Mouse (Mus musculus) spleen, postnatal 4 days (tissue): Measurements from ENCODE around the gene Ripply1.

ENCODE experiments used
- DNase-seq, 2 experiments: peaks; one replicate each; pipeline ENCODE4 v3.0.0; 2022; ENCODE audit warnings: low spot score in 2 of 2

Ripply1 gene

DNA sequence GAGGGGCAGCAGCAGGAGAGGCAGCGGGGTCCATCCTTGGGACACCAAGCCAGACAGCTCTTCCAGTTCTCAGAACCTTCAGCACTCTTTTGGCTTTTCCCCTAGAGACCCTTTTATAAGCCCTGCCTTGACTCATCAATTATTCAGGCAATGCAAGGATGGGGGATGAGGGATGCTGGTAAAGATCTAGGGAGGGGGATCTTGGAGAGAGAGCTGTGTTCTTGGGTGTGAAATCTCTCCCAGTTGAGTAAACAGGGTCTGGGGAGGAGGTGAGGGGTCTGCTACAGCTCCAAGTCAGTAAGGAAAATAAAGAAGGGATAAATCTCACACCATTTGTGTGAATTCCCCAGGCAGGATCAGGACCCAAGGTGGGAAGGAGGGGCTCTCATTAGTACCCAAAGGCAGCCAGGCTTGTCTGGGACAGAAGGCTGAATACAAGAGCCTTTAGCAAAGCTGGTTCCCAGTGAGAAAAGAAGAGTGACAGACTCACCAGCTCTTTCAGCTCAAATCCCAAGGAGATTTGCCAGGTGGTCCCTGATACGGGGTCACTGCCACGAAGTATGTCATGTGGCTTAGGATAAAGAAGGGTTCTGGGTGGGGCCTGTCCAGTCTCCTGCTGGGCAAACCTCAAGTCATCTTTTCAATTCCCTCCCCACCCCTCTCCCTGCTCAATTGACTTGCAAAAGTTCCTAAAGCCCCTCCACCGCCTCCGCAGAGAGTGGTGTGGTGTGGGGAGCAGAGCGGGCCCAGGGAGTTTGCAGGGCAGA is at the start of gene Ripply1:
TSS of gene Ripply1 (minus strand) at position 76 of the 767 bp plus-strand sequence.
- no peak for DNase-seq

DNA sequence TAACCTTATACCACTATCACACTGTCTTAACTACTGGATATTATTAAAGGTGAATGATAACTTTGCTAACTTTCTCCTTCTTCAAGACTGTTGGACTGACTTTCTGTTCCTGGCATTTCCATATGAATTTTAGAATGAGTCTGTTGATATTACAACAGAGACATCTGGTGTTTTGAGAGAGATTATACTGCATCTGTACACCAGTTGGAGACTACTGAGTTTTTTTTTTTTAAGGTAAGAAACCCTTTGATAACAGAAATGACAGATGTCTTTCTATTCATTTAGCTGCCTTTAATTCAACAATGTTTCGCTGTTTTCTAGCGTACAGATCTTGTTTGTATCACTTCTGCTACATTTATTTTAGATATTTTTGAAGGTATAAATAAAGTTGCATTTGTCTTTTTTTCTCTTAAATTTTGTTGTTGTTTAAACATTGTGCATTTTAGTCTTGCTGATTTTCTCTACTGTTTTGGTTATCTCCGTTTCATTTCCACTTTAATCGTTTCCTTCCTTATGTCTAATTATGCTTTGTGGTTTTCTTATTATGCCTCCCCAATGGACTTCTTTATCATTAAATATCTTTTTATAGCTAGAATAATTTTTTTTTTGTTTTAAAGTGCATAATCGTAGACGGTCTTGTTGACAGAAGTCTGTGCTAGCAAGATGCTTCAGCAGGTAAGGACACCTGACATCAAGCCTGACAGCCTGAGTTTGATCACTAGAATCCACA is 46.4 kb upstream of the Ripply1 start:
- DNase-seq: no peak

DNA sequence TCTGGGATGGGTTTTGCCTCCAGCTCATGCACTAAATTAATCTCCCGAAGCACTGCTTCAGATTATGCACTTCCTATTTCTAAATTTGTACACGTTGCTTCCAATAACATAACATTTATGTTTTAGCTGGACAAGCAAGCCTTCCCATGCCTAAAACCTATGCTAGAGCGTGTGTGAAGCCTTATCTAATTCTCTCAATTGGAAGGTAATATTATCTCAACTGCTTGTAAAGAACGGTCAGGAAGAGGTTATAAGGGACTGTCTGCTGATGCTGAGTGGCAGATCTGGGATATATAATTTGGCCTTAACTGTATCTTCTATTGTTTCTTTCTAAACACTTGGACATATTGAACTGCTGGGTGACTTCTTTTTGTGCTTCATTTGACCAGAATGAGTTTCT is 44.8 kb upstream of the Ripply1 start:
- DNase-seq: no peak

DNA sequence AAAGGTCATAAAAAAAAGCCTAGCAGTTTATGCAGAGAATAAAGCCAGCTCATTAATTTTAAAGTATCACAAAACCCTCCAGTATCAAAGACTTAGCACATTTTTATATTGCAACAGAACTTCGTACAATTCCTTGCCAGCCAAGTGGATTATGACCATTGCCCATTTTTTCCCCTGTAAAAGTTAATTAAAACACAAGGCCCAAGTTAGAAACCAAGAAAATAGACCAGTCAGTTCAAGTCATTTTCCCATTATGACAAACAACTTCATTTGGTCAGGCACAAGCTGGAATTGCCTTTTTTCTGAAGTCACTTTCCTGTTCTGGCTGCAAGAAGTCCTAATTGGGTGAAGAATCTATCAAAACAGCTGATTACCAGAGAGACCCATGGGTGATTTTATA is 43.2 kb upstream of the Ripply1 start:
- no peak for DNase-seq

DNA sequence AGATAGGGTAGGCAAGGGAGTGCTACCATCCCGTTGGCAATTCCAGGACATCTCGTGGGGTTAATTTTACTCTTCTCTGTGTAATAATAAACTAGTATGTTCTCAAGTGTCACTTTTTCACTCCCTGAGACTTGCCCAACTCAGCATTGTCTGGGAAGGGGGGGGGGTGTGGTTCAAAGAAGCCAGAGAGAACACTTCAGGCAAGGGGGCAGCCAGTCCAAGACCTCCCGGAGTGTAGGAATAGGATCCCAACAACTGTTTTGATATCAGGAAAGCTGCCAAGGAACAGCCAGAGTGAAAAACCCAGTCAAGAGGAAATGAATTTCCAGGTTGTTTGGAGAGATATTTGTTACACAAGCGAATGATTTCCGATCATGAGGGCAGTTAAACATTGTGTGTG is 33.0 kb upstream of the Ripply1 start:
- no peak for DNase-seq

DNA sequence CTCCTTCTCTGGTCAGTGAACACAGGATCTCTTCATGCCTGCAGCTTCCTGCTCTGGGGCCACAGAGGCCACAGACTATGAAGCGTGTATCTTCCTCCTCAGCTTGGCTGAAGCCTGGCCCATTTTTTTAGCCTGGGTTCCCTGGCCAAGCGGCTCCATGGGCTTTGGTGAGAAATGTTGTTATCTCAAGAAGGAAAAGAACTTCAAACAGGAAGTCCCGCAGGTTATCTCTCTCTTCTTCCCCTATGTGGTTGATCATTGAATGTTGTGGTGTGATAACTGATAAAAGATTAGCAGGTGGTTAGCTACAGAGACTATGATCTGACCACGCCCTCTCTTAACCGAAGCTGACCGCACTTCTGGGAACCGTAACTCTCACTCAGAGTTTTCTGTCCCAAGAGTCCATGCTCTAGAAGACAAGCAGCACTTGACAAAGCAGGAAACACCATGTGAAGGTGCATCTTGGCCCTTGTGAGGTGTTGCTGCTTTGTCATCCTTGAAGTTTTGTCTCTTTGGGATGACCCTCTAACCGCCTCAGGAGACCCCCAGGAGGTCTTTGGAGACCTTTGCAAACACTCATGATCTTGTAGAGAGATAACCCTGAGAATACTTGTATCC is 32.0 kb upstream of the Ripply1 start:
- peak in 1 of 2 experiments; percentile 13 for DNase-seq

DNA sequence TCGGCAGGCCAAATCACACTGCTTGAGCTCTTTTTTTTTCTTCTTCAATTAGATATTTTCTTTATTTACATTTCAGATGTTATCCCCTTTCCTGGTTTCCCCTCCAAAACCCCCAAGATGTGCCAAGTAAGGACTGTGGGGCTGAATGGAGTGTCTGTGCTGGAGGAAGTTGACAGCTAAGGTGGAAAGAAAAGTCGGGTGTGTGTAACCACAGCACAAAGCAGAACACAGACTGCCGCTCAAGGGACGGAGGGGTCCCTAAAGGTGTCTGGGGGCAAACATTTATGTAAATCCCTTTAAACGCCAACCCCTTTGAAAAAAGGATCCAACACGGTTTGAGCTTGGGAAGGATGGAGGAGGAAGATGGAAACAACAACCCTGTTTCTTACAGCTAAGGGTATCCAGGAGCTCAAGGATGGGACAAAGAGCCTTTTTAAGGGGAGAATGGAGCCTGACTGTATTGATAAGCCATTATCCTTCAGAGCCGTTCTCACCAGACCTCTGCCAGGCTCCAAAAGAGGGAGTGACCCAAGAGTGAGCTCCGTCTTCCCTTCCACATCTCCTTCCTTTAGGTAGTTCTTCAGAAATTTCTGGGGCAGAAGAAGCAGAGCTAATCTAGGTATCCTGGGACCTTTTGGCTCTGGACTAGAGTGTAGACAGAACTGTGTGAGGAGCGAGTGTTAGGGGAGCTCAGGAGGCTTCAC is 31.3 kb upstream of the Ripply1 start:
- DNase-seq: no peak

DNA sequence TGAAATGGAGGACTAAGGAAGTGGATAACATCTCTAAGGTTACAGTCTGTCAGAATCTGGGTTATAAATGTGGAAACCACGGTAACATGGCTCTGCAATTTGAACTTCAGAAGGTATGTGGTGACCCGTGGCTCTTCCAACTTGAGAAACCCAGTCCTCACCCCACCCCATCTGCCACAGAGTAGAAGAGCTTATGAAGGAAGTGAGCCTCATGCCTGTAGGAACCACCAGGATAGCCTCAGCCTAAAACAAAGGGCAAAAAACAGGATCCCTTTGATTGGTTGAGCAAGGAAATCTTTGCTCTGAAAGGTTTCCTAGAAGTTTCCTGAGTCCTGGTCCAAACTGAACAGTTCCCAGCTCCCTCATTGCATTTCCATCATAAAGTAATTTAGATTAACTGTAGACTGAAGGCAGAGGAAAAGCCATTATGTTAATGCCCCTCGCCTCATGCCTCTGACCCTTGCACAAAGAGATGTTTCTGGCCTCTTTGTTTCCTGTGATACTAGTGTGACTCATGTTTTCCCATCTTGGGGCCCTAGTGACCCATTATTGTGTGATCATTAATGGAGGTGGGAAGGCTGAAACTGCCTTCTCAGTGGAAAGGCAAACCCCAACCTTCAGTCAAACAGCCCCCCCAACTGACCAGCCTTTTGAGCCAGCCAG is 30.6 kb upstream of the Ripply1 start:
- DNase-seq: no peak

DNA sequence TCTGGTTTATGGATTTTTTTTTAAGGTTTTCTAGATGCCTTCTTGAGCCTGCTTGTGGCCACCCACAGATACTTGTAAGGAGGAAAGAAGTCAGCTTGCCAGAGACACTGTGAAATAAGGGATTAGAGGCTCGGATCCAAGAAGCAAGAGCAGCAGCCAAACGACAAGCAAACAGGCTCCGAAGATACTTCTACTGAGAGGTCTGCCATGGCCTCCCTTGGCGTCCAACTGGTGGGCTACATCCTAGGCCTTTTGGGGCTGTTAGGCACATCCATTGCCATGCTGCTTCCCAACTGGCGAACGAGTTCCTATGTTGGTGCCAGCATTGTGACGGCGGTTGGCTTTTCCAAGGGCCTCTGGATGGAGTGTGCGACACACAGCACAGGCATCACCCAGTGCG is 26.3 kb upstream of the Ripply1 start:
- DNase-seq: no peak

DNA sequence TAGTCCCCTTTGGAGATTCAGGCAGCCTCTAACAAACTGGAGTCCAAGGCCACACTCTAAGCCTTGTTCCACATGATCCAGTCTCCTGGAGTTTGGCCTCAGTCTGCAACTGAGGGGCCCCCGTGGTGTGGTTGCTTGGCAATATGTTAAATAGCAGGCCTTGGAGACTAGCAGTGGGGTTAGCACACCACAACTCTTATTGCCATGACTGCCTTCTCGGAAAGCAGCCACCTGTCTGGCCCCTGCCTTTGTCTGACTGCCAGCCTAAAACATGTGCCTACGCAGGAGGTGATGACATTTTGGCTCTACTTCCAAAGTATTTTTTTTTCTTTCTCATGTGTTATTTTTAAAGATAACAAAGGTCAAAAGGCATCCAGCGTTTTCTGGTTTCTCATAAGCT is 25.9 kb upstream of the Ripply1 start:
- no peak for DNase-seq

DNA sequence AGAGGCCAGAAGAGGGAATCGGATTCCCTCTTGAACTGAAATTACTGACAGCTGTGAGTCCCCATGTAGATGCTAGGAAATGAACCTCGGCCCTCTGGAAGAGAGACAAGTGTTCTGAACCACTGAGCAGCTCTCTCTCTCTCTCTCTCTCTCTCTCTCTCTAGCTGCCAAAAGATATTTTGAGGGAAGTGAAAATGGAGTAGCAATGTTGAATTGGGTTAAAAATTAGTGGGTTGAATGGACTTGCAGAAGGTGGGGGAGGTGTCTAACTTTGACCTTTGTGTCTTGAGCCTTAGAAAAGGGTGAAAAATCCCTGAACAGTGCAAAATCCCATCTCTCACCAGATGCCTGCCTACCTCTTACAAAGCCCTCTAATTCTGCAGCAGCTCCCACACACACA is 25.2 kb upstream of the Ripply1 start:
- no peak for DNase-seq

DNA sequence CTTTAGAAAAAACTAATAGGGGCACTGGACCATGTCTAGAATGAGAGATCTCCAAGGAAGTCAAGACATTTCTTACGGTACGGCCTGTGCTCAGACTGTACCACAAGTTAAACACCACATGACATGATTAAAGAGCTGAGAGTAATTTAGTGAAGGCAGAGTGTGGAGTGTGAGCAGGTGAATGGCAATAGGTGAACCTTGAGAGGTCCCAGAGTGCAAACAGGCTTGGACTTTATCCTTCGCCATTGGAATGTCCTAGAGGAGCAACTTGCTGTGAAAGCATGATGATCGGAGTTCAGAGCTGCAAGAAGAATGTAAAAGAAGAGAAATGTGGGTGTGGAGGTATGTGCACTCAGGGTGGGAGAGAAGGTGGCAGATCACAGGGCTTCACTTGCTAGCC is 23.8 kb upstream of the Ripply1 start:
- DNase-seq: no peak

DNA sequence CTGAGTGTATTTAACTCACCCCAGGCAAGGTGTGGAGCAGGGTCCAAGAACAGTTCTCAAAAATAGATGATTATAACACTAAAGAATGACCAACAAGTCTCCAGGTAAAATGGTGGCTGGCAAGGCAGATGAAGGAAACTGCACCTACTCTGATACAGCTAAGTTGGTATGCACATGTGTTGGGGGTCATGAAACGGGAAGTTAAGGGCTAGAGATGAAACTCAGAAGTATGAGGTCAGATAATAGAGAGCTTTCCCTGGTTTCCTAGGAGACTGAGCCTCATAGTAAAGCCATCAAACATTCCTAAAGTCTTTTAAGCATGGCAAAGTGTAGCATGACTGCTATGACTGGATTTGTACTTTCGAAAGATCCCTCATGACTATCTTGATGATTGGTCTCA is 20.9 kb upstream of the Ripply1 start:
- DNase-seq: no peak

DNA sequence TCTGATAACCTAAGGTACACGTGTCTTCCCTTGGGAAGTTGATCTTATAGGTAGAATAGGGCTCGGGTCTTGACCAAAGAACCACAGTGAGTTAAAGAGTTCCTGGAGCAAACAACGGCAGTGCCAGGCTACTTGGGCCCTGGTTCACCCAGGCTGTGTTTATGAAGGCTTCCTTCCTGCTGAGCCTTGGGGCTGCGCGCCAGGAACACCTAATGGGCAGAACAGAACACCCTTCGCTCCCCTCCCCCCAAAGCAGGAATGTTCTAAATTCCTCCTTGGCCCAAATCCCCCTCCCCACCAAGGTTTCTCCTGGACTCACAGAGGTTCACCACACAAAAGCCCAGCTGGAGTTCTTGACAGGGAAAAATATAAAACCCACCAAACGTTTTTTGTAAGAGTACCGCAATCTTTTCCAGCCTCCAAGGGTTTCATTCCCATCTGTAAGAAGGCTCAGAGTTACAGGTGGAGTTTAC is 18.3 kb upstream of the Ripply1 start, which contains the start of gene Cldn2:
TSS of gene Cldn2 (plus strand) at position 423 of the 473 bp plus-strand sequence.
- DNase-seq: no peak

DNA sequence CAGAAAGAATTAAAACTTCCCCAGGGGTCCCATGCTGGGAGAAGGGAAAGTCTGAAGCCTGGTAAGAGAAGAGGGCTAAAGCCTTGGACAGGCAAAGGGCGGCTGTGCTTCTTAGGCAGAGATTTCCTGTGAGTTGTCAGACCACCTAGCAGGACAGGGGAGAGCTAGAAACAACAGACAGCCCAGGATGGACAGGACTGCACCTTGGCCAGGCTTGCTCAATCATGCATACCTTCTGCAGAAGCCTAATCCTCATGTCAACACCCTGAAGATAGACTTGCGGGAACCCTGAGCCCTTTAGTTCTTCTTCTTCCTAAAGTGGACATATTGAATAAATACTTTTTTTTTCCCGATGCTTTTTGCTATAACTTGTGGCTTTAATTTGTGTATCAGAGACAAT is 17.8 kb upstream of the Ripply1 start:
- DNase-seq: no peak

DNA sequence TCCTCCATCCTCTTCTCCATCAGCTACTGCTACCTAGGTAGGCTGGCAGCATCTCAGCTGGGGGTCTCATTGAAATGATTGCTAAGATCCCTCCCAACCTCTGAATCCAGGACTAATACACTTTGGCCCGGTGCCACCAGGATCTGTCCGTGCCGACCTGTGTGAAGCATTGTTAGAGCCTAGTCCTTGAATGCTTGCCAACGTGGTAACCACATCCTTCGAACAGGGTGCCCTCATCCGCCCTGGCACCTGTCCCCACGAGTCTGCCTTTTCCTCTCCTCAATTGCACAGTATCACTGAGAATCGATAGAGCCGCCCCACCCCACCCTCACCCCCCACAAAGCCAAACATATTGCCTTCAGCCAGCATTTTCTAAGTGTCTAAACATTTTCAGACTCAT is 15.7 kb upstream of the Ripply1 start:
- no peak for DNase-seq

DNA sequence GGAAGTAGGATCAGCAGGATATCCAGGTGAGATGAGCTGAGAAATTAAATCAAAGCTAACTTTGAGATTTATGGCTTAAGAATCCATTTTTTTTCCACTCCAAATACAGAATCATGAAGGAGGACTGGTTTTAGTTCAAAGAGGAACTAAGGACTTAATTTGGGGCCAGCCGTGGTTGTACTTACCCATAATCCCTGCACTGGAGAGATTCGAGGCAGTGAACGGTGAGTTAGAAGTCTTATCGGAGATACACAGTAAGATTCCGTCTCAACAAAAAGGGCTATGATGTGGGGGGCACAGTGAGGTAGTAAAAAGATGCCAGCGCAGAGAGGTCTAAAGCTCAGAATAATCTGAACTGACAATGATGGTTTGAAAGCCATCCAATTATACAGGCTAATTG is 13.9 kb upstream of the Ripply1 start:
- DNase-seq: no peak

DNA sequence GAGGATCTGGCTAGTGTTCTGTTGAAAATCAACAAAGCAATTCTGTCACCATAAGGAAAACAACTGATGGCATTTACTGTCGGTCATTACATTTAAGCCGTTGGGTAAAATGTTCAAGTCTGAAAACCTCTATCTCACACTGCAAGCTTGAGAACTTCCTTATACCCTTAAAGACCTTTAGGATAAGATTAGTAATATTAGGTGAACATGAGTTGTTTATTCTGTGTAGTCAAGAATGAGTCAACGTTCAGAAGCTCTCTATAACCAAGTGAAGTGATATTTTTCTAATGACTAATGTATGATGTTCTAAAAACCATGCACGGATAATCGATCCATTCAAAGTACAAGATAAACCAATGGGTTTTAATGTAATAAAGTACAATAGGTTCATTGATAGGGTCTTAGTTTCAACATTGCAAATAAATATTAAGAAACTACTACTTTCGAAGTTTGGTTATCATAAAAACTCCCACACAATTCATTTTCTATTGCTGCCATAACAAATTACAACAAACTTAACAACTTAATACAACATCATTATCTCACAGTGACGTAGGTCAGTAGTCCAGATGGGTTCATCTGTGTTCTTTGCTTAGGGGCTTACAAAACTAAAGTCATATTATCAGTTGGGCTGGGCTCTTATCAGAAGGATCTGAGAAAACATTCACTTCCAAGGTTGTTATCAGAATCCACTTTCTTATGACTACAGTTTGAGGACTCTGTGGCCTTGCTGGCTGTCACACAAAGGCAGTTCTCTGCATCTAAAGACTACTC is 12.1 kb upstream of the Ripply1 start:
- no peak for DNase-seq

DNA sequence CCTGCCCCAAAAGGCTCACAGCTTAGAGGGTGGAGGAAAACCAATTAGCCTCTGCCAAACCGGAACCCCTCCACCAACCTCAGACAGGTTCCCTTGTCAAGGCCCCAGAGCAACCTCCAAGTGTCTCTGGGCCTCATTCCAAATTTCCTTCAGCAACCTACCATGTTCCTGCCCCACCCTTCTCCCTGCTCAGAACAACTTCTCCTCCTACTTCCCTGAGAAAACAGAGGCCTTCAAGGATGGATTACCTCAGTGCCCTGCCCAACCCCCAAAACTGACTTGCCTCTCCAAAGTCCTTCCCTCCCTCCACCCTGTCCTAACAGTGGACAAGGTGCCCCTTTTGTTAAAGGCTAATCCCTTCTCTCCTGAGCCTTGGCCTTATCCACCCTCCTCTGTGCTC is 3.6 kb upstream of the Ripply1 start:
- no peak for DNase-seq

DNA sequence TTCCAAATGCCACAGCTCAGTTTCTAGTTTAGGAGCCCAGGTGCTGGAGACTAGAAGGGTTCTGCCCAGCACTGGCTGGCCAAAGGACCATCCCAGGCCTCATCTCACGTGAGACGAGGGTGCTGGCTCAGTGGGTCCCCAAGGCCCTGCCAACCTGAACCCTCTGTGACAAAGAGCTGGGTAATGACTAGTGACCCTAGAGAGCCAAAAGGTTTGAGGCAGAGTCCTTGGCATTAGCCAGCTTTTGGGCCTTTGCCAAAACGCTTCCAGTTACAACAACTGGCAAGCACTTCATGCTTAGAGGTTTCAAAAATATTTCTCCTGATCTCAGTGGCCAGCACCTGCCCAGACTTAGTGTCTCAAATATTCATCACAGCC is 881 bp upstream of the Ripply1 start:
- no peak for DNase-seq

DNA sequence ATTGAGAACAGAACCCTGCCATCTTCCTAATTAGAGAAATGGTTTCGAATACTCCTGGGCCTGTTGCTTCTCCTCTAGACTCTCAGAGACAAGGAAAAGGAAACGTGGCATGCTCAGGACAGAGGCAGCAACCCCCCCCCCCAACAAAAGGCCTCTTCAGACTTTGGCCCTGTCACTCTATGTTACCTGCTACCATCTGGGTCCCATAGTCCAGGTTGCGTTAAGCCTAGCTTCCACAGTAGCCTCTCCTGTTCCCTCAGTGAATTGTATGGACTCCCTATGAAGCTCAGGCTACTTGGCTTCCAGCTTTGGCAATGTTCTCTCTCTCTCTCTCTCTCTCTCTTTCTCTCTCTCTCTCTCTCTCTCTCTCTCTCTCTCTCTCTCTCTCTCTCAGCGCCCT is 590 bp downstream of the Ripply1 start:
- DNase-seq: no peak
